Mouse (Mus musculus) midbrain, embryonic 15.5 days (tissue): ENCODE measurements around the gene Nt5c2. TPM values are rescaled to one million over a fixed set of nuclear protein-coding genes. Genes with fewer than 3 reads are reported as not detected.
A peak's percentile ranks its signal among the peaks of the same experiment; 100 is the strongest.

Experiments used
- ATAC-seq: fragments of 200-750 bp; cut with Nextera tagmentation; replicated peaks from 2 replicates; pipeline ENCODE4 v1.8.0; 2017; ENCODE audit warnings: moderate TSS enrichment
- H3K27ac ChIP-seq: fragments of 300-500 bp; sonication (generic); 2 replicates; pipeline ENCODE4 v1.5.1; 2015; ENCODE audit warnings: mild to moderate bottlenecking, inconsistent platforms
- H3K27me3 ChIP-seq: fragments of 300-500 bp; sonication (generic); replicated peaks from 2 replicates; pipeline ENCODE4 v1.6.1; 2015; ENCODE audit warnings: inconsistent platforms
- H3K36me3 ChIP-seq: fragments of 300-500 bp; sonication (generic); replicated peaks from 2 replicates; pipeline ENCODE4 v1.6.1; 2015; ENCODE audit warnings: inconsistent platforms
- H3K4me1 ChIP-seq: fragments of 300-500 bp; sonication (generic); 2 replicates; pipeline ENCODE4 v1.6.1; 2015; ENCODE audit warnings: inconsistent platforms
- H3K4me2 ChIP-seq: fragments of 300-500 bp; sonication (generic); 2 replicates; pipeline ENCODE4 v1.6.1; 2015; ENCODE audit warnings: inconsistent platforms, mild to moderate bottlenecking, moderate library complexity
- H3K4me3 ChIP-seq: fragments of 300-500 bp; sonication (generic); 2 replicates; pipeline ENCODE4 v1.5.1; 2015; ENCODE audit warnings: mild to moderate bottlenecking, inconsistent platforms
- H3K9ac ChIP-seq: fragments of 300-500 bp; sonication (generic); 2 replicates; pipeline ENCODE4 v1.6.1; 2015; ENCODE audit warnings: mild to moderate bottlenecking, inconsistent platforms
- H3K9me3 ChIP-seq: fragments of 300-500 bp; sonication (generic); 2 replicates; pipeline ENCODE4 v1.6.1; 2016; ENCODE audit warnings: inconsistent platforms
- WGBS: fragments of 180-500 bp; shearing (Covaris S2); methylation state at CpG from one replicate; pipeline ENCODE4 v1.1.7; 2015; ENCODE audit warnings: mixed read lengths; 5-methylcytosine and 5-hydroxymethylcytosine counted together
- polyA plus RNA-seq: library from polyadenylated mRNA; unstranded; fragments of >200 nt; fragmentation: Nextera tagmentation; extraction: Ambion mirVana; gene quantifications from 2 replicates; pipeline ENCODE4 v1.2.1, GENCODE M21; 2015

The Nt5c2 gene
- polyA plus RNA-seq, 1 experiment from 2014 or later = 87.7 TPM

GRCm38 (mm10) chr19:46886826-46887225, 128.1 kb downstream of the Nt5c2 start:
- H3K9me3 ChIP-seq = no peaks in the 10 kb centered on the region
- H3K4me3 ChIP-seq = no peak overlapping the region
- H3K4me2 ChIP-seq = no peak overlapping the region
- H3K27ac ChIP-seq = no peak overlapping the region
- WGBS = 91% methylated on average over 7 of the region's 7 CpGs
- peaks cover 52% of the 10 kb centered on the region for H3K36me3 ChIP-seq
- no peak overlapping the region for H3K9ac ChIP-seq
- no peak for ATAC-seq
- H3K27me3 ChIP-seq = no peaks in the 10 kb centered on the region
- H3K4me1 ChIP-seq = no peaks in the 10 kb centered on the region

GRCm38 (mm10) chr19:46885365-46885764, 129.6 kb downstream of the Nt5c2 start:
- Histone ChIP-seq H3K36me3 (peaks cover 45% of the 10 kb centered on the region; the same call in 1 of the 2 replicates), H3K27ac (no peak overlapping the region), H3K27me3 (no peaks in the 10 kb centered on the region), H3K4me2 (no peak overlapping the region), H3K4me1 (no peaks in the 10 kb centered on the region), H3K9me3 (no peaks in the 10 kb centered on the region), H3K9ac (no peak overlapping the region), H3K4me3 (no peak overlapping the region)
- 95% methylated on average over 4 of the region's 4 CpGs for WGBS
- no peak for ATAC-seq

DNA sequence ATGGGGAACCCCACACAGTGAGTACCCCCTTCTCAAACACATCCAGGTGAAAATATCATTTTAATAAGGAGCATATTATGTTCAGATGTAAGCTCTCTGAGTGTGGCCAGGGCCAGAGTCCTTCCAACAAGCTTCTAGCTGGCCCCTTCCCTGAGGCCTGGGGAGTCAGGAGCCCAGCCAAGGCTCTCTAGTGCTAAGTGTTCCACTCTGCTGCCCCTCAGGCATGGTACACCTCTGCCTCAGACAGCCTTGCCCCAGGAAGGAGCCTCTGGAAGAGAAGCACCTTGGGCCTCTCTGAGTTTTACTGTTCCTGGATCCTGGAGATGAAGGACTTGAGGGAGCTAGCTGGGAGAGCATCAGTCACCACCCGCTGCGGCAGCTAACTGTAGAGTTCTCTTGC, 135.1 kb downstream of the Nt5c2 start:
- 95% methylated on average over 2 of the region's 2 CpGs for WGBS
- no peak for ATAC-seq
- no peak overlapping the region for H3K27ac ChIP-seq
- H3K9me3 ChIP-seq = no peaks in the 10 kb centered on the region
- no peak overlapping the region for H3K4me3 ChIP-seq
- no peaks in the 10 kb centered on the region for H3K27me3 ChIP-seq
- H3K36me3 ChIP-seq = peaks cover 17% of the 10 kb centered on the region; the same call in 1 of the 2 replicates
- no peaks in the 10 kb centered on the region for H3K4me1 ChIP-seq
- H3K9ac ChIP-seq = no peak overlapping the region
- no peak overlapping the region for H3K4me2 ChIP-seq

- H3K4me3 ChIP-seq = no peak overlapping the region
- WGBS = 58% methylated on average over 13 of the region's 13 CpGs
- H3K27me3 ChIP-seq = no peaks in the 10 kb centered on the region
- no peak overlapping the region for H3K4me2 ChIP-seq
- H3K36me3 ChIP-seq = peaks cover 7% of the 10 kb centered on the region; the same call in 1 of the 2 replicates
- no peak for ATAC-seq
- no peak overlapping the region for H3K27ac ChIP-seq
- no peaks in the 10 kb centered on the region for H3K9me3 ChIP-seq
- no peak overlapping the region for H3K9ac ChIP-seq
- H3K4me1 ChIP-seq = no peaks in the 10 kb centered on the region
Observed at GRCm38 (mm10) chr19:46878346-46878745, 136.6 kb downstream of the Nt5c2 start.

GRCm38 (mm10) chr19:46877886-46878285, 137.1 kb downstream of the Nt5c2 start:
- Histone ChIP-seq H3K4me1 (no peaks in the 10 kb centered on the region), H3K27me3 (no peaks in the 10 kb centered on the region), H3K9ac (no peak overlapping the region), H3K9me3 (no peaks in the 10 kb centered on the region), H3K4me3 (no peak overlapping the region), H3K36me3 (peaks cover 7% of the 10 kb centered on the region; the same call in 1 of the 2 replicates), H3K27ac (no peak overlapping the region), H3K4me2 (no peak overlapping the region)
- 91% methylated on average over 13 of the region's 13 CpGs for WGBS
- no peak for ATAC-seq

- no peak overlapping the region for H3K9ac ChIP-seq
- no peak overlapping the region for H3K27ac ChIP-seq
- no peaks in the 10 kb centered on the region for H3K9me3 ChIP-seq
- no peaks in the 10 kb centered on the region for H3K27me3 ChIP-seq
- no peak overlapping the region for H3K4me2 ChIP-seq
- H3K36me3 ChIP-seq = 0 out of 2 replicates have a peak, but pooled peaks cover 3% of the 10 kb centered on the region
- H3K4me1 ChIP-seq = no peaks in the 10 kb centered on the region
- peak; percentile 67 for ATAC-seq
- H3K4me3 ChIP-seq = no peak overlapping the region
- 40% methylated on average over 12 of the region's 12 CpGs for WGBS
Observed at GRCm38 (mm10) chr19:46875790-46876189, 139.2 kb downstream of the Nt5c2 start.

- ATAC-seq = no peak
- peaks cover 2% of the 10 kb centered on the region; the same call in 1 of the 2 replicates for H3K4me1 ChIP-seq
- no peaks in the 10 kb centered on the region for H3K9me3 ChIP-seq
- WGBS = 90% methylated on average over 3 of the region's 3 CpGs
- no peak overlapping the region for H3K4me2 ChIP-seq
- H3K27me3 ChIP-seq = no peaks in the 10 kb centered on the region
- no peak overlapping the region for H3K9ac ChIP-seq
- no peak overlapping the region for H3K4me3 ChIP-seq
- H3K36me3 ChIP-seq = 0 out of 2 replicates have a peak, but pooled peaks cover 3% of the 10 kb centered on the region
- no peak overlapping the region for H3K27ac ChIP-seq
Observed at GRCm38 (mm10) chr19:46873924-46874323, 141.0 kb downstream of the Nt5c2 start.

DNA sequence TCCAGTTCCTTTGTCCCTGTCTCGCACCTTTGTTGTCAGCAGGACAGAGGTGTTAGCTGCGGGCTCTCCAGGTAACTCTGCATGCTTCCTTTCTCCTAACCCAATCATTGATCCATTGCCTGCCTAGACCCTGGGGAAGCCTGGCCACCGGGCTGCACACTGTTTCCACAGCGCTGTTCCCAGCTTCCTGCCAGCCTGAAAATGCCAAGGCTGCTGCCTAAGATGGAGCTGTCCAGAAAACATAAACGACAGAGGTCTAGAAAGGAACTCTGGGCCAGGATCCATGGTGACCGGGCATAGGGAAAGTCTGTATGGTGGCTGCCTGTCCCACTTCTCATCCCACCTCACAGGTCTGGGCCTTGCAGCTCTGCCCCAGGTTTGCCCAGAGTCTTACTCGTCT, 143.3 kb downstream of the Nt5c2 start:
- no peaks in the 10 kb centered on the region for H3K27me3 ChIP-seq
- no peak for ATAC-seq
- H3K9ac ChIP-seq = no peak overlapping the region
- no peaks in the 10 kb centered on the region for H3K9me3 ChIP-seq
- H3K4me2 ChIP-seq = no peak overlapping the region
- 82% methylated on average over 7 of the region's 7 CpGs for WGBS
- H3K4me3 ChIP-seq = no peak overlapping the region
- H3K36me3 ChIP-seq = no peaks in the 10 kb centered on the region
- no peak overlapping the region for H3K27ac ChIP-seq
- peaks cover 3% of the 10 kb centered on the region; the same call in 1 of the 2 replicates for H3K4me1 ChIP-seq

DNA sequence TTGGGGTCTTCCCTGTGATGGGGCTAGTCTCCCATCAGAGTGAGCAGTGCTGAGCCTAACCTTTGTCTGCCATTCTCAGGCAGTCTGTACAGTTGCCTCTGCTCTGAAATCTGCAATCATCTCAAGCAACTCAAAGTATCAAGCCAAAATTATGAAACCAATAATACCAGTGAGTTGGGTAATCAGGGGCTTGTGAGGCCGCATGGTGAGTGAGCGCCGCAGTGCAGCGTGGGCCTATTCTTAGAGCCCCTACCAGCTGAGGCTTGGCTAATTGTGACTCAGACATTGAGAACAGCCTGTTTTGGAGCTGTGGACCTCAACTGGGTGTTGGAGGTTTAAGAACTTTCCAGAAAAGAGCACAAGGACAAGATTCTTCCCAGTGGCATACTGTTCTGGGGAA, 143.9 kb downstream of the Nt5c2 start:
- no peak overlapping the region for H3K4me2 ChIP-seq
- no peak overlapping the region for H3K9ac ChIP-seq
- 87% methylated on average over 4 of the region's 4 CpGs for WGBS
- no peaks in the 10 kb centered on the region for H3K36me3 ChIP-seq
- peaks cover 3% of the 10 kb centered on the region; the same call in 1 of the 2 replicates for H3K4me1 ChIP-seq
- no peak overlapping the region for H3K27ac ChIP-seq
- no peaks in the 10 kb centered on the region for H3K9me3 ChIP-seq
- H3K4me3 ChIP-seq = no peak overlapping the region
- H3K27me3 ChIP-seq = no peaks in the 10 kb centered on the region
- no peak for ATAC-seq

DNA sequence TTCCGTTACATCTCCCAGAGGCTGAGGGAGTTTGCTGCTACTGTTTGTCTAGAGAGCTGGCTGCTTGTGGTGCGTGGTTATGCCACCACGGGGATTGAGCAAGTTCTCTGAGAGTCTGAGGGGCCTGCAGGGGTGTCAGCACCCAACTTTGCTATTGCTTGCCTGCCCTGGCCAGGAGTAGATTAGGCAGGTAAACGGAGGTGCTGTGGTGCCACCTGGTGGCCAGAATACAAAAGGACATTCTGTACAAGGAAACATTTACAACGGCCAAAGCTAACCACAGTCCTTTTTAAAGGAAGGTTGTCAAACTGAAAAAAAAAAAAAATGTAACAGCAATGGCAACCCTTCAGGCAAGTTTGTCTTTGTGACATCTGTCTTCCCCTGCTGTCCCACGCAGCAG, 145.4 kb downstream of the Nt5c2 start:
- Histone ChIP-seq H3K9ac (no peak overlapping the region), H3K4me2 (no peak overlapping the region), H3K4me1 (peaks cover 3% of the 10 kb centered on the region; the same call in 1 of the 2 replicates), H3K36me3 (no peaks in the 10 kb centered on the region), H3K9me3 (no peaks in the 10 kb centered on the region), H3K4me3 (no peak overlapping the region), H3K27ac (no peak overlapping the region), H3K27me3 (no peaks in the 10 kb centered on the region)
- ATAC-seq = 0 out of 2 replicates have a peak, but pooled peaks have one; percentile 58
- WGBS = 8% methylated on average over 6 of the region's 6 CpGs

DNA sequence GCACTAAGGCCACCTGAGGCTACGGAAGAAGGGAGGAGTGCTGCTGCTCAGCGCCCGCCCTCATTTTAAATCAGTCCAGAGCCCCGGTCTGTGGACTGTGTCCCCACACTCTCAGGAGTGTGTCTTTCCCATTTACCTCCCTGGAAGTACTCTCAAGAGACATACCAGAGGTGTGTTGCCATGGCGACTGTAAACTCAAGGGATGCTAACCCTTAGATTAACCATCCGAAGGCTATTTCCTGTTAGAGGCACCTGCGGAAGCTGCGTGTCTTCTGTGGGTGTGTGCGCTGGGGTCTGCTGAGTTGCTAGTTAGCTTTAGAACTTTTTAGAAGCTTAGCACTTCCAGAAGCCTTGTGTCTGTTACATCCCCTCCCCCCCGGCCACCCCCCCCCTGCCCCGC, 145.9 kb downstream of the Nt5c2 start:
- peak; percentile 48; the same call in 1 of the 2 replicates for ATAC-seq
- 58% methylated on average over 11 of the region's 11 CpGs for WGBS
- Histone ChIP-seq H3K27me3 (no peaks in the 10 kb centered on the region), H3K9ac (no peak overlapping the region), H3K27ac (no peak overlapping the region), H3K4me3 (no peak overlapping the region), H3K36me3 (no peaks in the 10 kb centered on the region), H3K9me3 (no peaks in the 10 kb centered on the region), H3K4me1 (peaks cover 3% of the 10 kb centered on the region; the same call in 1 of the 2 replicates), H3K4me2 (no peak overlapping the region)

DNA sequence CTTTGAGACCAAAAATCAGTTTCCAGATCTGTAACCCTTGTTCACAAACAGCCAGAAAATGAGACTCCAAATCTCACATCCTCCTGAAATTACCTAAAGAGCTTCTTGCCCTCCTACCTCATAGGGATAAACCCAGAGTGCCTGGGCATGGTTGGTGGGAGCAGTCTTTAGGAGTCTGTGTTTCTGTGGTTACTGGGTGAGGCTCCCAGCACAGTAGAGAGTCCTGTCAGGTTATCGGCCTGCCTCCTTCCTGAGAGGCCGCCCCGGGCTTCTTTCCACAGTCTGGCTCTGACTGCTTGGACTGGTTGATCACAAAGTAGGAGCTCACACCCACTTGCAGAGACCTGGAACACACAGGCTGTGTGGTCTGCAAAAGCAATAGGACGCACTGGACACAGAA, 149.6 kb downstream of the Nt5c2 start:
- Histone ChIP-seq H3K4me2 (no peak overlapping the region), H3K4me1 (peaks cover 3% of the 10 kb centered on the region; the same call in 1 of the 2 replicates), H3K27ac (no peak overlapping the region), H3K36me3 (no peaks in the 10 kb centered on the region), H3K4me3 (no peak overlapping the region), H3K9ac (no peak overlapping the region), H3K9me3 (no peaks in the 10 kb centered on the region), H3K27me3 (no peaks in the 10 kb centered on the region)
- WGBS = 92% methylated on average over 4 of the region's 4 CpGs
- ATAC-seq = no peak

DNA sequence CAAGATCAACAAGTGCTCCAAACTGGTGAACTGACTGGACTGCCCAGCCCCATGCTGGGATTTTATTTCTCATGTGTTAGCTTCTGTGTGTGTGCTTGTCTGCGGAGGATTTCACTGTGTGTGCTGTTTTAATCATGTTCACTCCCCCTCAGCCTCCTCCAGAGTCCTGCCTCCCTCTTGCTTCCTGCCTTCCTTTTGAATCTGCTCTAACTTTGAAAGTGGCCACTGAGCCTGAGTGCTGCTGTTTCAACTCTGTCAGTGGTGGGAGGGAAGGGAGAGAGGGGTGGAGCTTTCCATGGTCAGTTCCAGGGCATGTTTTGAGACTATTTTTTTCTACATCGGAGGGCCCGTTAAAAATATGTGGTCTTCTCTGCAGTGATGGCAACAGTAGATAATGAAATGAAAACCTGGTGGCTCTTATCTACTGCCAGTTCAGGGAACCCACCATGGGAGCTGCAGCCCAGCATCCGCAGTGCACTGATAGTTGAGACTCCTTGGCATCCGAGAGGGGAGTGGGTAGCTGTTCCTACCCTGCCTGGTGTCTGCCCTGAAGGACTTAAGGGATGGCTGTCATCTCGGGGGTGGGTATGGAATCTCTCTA, 150.1 kb downstream of the Nt5c2 start:
- Histone ChIP-seq H3K27me3 (no peaks in the 10 kb centered on the region), H3K4me1 (peaks cover 3% of the 10 kb centered on the region; the same call in 1 of the 2 replicates), H3K4me3 (no peak overlapping the region), H3K27ac (no peak overlapping the region), H3K36me3 (no peaks in the 10 kb centered on the region), H3K9me3 (no peaks in the 10 kb centered on the region), H3K9ac (no peak overlapping the region), H3K4me2 (no peak overlapping the region)
- WGBS = 75% methylated on average over 6 of the region's 6 CpGs
- ATAC-seq = no peak
